Mouse (Mus musculus): ENCODE measurements around the gene Gtsf2. TPM values are rescaled to one million over a fixed set of nuclear protein-coding genes. Genes with fewer than 3 reads are reported as not detected.
"Not testable (repeated sequence)": the region's sequence is repeated elsewhere in the genome, so short reads cannot be mapped to it uniquely, and the experiment has no call there.

Gene Gtsf2
- polyA plus RNA-seq, 1 experiment, result not detected

- H3K27ac ChIP-seq (ENCODE audit: control insufficient read depth, insufficient read depth, low read depth, low read length, poor library complexity), result no peak within 1 kb of the TSS
- TF ChIP-seq POLR2A (IDR thresholded peaks at IDR 0.05; ENCODE audit: borderline replicate concordance, control insufficient read depth, low read depth, low read length) (no peak), CTCF (IDR thresholded peaks at IDR 0.05; ENCODE audit: control insufficient read depth, insufficient read depth, low read length) (no peak)
Observed at GRCm38 (mm10) chr15:103430241-103430640, 18.0 kb downstream of the Gtsf2 start, which contains the start of gene Gtsf1. Gene Gtsf1, minus strand, starts transcription at chr15:103430470.

DNA sequence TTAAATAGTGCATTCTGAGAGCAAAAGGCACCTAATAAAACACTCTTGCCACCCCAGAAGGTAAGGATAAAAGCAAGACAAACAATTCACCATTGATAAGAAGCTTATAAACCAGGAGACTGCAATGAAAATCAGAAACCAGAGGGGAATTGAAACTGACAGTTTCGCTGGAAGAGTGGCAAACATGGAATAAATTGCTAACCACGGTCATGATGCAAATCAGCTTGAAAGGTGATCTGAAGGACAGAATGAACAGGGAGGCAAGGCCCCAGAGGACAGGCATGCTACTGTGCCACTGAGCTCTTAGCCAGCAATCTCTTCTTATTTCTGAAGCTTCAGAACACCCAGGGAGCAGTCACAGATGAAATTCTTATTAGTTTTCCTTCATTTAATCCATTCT, 21.3 kb downstream of the Gtsf2 start:
- no peak overlapping the region for H3K27ac ChIP-seq (ENCODE audit: control insufficient read depth, insufficient read depth, low read depth, low read length, poor library complexity)
- no peaks in the 10 kb centered on the region for H3K4me1 ChIP-seq (ENCODE audit: control insufficient read depth, insufficient read depth, low read length)
- WGBS, result 39% methylated on average over 2 of the region's 2 CpGs
- no peak overlapping the region for H3K4me3 ChIP-seq (replicated peaks; ENCODE audit: control insufficient read depth, low read depth, low read length)
- TF ChIP-seq CTCF (IDR thresholded peaks at IDR 0.05; ENCODE audit: control insufficient read depth, insufficient read depth, low read length) (no peak), POLR2A (IDR thresholded peaks at IDR 0.05; ENCODE audit: borderline replicate concordance, control insufficient read depth, low read depth, low read length) (no peak)

More at GRCm38 (mm10) chr15:103430241-103430640, 18.0 kb downstream of the Gtsf2 start, which contains the start of gene Gtsf1:
- no peaks in the 10 kb centered on the region for H3K4me1 ChIP-seq (ENCODE audit: control insufficient read depth, insufficient read depth, low read length)
- 74% methylated on average over 16 of the region's 16 CpGs for WGBS
- H3K4me3 ChIP-seq (replicated peaks; ENCODE audit: control insufficient read depth, low read depth, low read length), result no peak within 1 kb of the TSS

- H3K4me1 ChIP-seq (ENCODE audit: control insufficient read depth, insufficient read depth, low read length); H3K4me3 ChIP-seq (replicated peaks; ENCODE audit: control insufficient read depth, low read depth, low read length); H3K27ac ChIP-seq (ENCODE audit: control insufficient read depth, insufficient read depth, low read depth, low read length, poor library complexity): not testable (repeated sequence)
- WGBS, result 71% methylated on average over 3 of the region's 3 CpGs
Observed at GRCm38 (mm10) chr15:103405586-103405985, 42.7 kb downstream of the Gtsf2 start.

GRCm38 (mm10) chr15:103401361-103401760, 46.9 kb downstream of the Gtsf2 start:
- H3K4me1 ChIP-seq (ENCODE audit: control insufficient read depth, insufficient read depth, low read length), result no peaks in the 10 kb centered on the region
- no peak overlapping the region for H3K27ac ChIP-seq (ENCODE audit: control insufficient read depth, insufficient read depth, low read depth, low read length, poor library complexity)
- 81% methylated on average over 5 of the region's 5 CpGs for WGBS
- no peak overlapping the region for H3K4me3 ChIP-seq (replicated peaks; ENCODE audit: control insufficient read depth, low read depth, low read length)
- TF ChIP-seq POLR2A (IDR thresholded peaks at IDR 0.05; ENCODE audit: borderline replicate concordance, control insufficient read depth, low read depth, low read length) (no peak), CTCF (IDR thresholded peaks at IDR 0.05; ENCODE audit: control insufficient read depth, insufficient read depth, low read length) (no peak)

DNA sequence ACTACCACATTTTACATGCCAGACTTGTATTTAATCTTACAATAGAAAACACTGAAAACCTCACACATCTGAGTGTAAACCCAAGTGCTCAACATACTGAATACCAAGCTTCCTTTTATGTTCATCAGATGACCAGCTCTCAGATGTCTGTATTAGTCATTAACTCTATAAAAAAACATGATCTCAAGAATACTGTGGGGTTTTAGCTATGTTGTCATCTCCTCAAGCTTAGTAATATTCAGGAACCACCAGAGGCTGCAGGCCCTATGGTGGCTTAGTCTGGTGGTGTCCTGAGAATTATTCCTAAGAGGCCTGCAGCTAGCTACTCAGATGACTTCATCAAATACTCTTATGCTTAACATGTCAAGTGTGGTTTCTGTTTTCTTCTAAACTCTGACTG, 54.7 kb downstream of the Gtsf2 start:
- no peak for TF ChIP-seq POLR2A (IDR thresholded peaks at IDR 0.05; ENCODE audit: borderline replicate concordance, control insufficient read depth, low read depth, low read length)
- no peak for TF ChIP-seq CTCF (IDR thresholded peaks at IDR 0.05; ENCODE audit: control insufficient read depth, insufficient read depth, low read length)
- H3K4me1 ChIP-seq (ENCODE audit: control insufficient read depth, insufficient read depth, low read length), result no peaks in the 10 kb centered on the region
- no peak overlapping the region for H3K27ac ChIP-seq (ENCODE audit: control insufficient read depth, insufficient read depth, low read depth, low read length, poor library complexity)
- no peak overlapping the region for H3K4me3 ChIP-seq (replicated peaks; ENCODE audit: control insufficient read depth, low read depth, low read length)

Other genes with a start within 250 kb of the Gtsf2 start
- 178 and 226 TPM in 2 replicates for gene Cbx5, start 208.7 kb downstream of the Gtsf2 start, polyA plus RNA-seq (2011; ENCODE audit: insufficient read depth, insufficient read length, low replicate concordance, missing spikeins)
- 406 and 641 TPM in 2 replicates for gene Hnrnpa1, start 208.0 kb downstream of the Gtsf2 start, polyA plus RNA-seq (2011; ENCODE audit: insufficient read depth, insufficient read length, low replicate concordance, missing spikeins)
- 218 and 304 TPM in 2 replicates for gene Nfe2, start 190.1 kb downstream of the Gtsf2 start, polyA plus RNA-seq (2011; ENCODE audit: insufficient read depth, insufficient read length, low replicate concordance, missing spikeins)
- gene Copz1, start 175.8 kb downstream of the Gtsf2 start, polyA plus RNA-seq (2011; ENCODE audit: insufficient read depth, insufficient read length, low replicate concordance, missing spikeins), result 146 and 155 TPM in 2 replicates
- 1.5 and 2.3 TPM in 2 replicates for gene Gpr84, start 137.9 kb downstream of the Gtsf2 start, polyA plus RNA-seq (2011; ENCODE audit: insufficient read depth, insufficient read length, low replicate concordance, missing spikeins)
- 9.8 and 12.7 TPM in 2 replicates for gene Zfp385a, start 108.4 kb downstream of the Gtsf2 start, polyA plus RNA-seq (2011; ENCODE audit: insufficient read depth, insufficient read length, low replicate concordance, missing spikeins)
- 7.3 and 23.1 TPM in 2 replicates for gene Itga5, start 81.7 kb downstream of the Gtsf2 start, polyA plus RNA-seq (2011; ENCODE audit: insufficient read depth, insufficient read length, low replicate concordance, missing spikeins)
- gene Gtsf1, start 18.0 kb downstream of the Gtsf2 start, polyA plus RNA-seq (2011; ENCODE audit: insufficient read depth, insufficient read length, low replicate concordance, missing spikeins), result 2.9 TPM in 1 of 2 replicates, not detected in the other
- gene Nckap1l, start 5.3 kb upstream of the Gtsf2 start, polyA plus RNA-seq (2011; ENCODE audit: insufficient read depth, insufficient read length, low replicate concordance, missing spikeins), result 32.0 and 65.9 TPM in 2 replicates
- 15.2 and 32.6 TPM in 2 replicates for gene Pde1b, start 54.6 kb upstream of the Gtsf2 start, polyA plus RNA-seq (2011; ENCODE audit: insufficient read depth, insufficient read length, low replicate concordance, missing spikeins)
- gene Ppp1r1a, start 89.5 kb upstream of the Gtsf2 start, polyA plus RNA-seq (2011; ENCODE audit: insufficient read depth, insufficient read length, low replicate concordance, missing spikeins), result 3.0 TPM in 1 of 2 replicates, not detected in the other
- gene Glycam1, start 116.6 kb upstream of the Gtsf2 start, polyA plus RNA-seq (2011; ENCODE audit: insufficient read depth, insufficient read length, low replicate concordance, missing spikeins), result not detected in 2 replicates